Mouse (Mus musculus) layer of hippocampus, adult 11-12 months (tissue): ENCODE data around the gene Rab32.
"Not testable (repeated sequence)": the region's sequence is repeated elsewhere in the genome, so short reads cannot be mapped to it uniquely, and the experiment has no call there.

ENCODE experiments used
- DNase-seq: peaks from one replicate; pipeline ENCODE4 v3.0.0; 2022; ENCODE audit warnings: low spot score

The Rab32 gene

GRCm38 (mm10) chr10:10557570-10558336, at the start of gene Rab32:
Rab32 (minus strand) TSS chr10:10558265.
- peak; percentile 91 for DNase-seq

- no peak for DNase-seq
These were observed 42.7 kb upstream of the Rab32 start for GRCm38 (mm10) chr10:10600771-10601170.

- DNase-seq, result not testable (repeated sequence)
These were observed 39.4 kb upstream of the Rab32 start for GRCm38 (mm10) chr10:10597495-10597894.

- DNase-seq, result no peak
These were observed 22.7 kb upstream of the Rab32 start for GRCm38 (mm10) chr10:10580811-10581210.

GRCm38 (mm10) chr10:10579821-10580220, 21.8 kb upstream of the Rab32 start:
- no peak for DNase-seq

GRCm38 (mm10) chr10:10558337-10558711, 259 bp upstream of the Rab32 start:
- DNase-seq, result no peak

- no peak for DNase-seq
These were observed 980 bp downstream of the Rab32 start for GRCm38 (mm10) chr10:10557085-10557484.

- no peak for DNase-seq
These were observed 2.4 kb downstream of the Rab32 start for GRCm38 (mm10) chr10:10555676-10556075.

- DNase-seq, result no peak
These were observed 2.8 kb downstream of the Rab32 start for GRCm38 (mm10) chr10:10555221-10555620.

GRCm38 (mm10) chr10:10550134-10550533, 7.9 kb downstream of the Rab32 start:
- DNase-seq, result no peak

- DNase-seq, result no peak
These were observed 11.4 kb downstream of the Rab32 start for GRCm38 (mm10) chr10:10546623-10547022.

GRCm38 (mm10) chr10:10544955-10545354, 13.1 kb downstream of the Rab32 start:
- DNase-seq, result no peak
